Mouse (Mus musculus) stomach, postnatal 0 days (tissue): ENCODE measurements at regions not wholly inside any gene's neighbourhood (a gene's known extent, or its start where the extent isn't known, plus 50 kb on each side); places are given as distances from the start of the nearest gene placed in this dataset.

ENCODE experiments used
- CTCF ChIP-seq: IDR thresholded peaks from 2 replicates; pipeline ENCODE4 v1.5.1; 2016; ENCODE audit warnings: antibody characterized with exemption, low read depth, mild to moderate bottlenecking, moderate library complexity
- EP300 ChIP-seq: optimal IDR thresholded peaks from 2 replicates; pipeline ENCODE3; 2016; ENCODE audit warnings: antibody characterized with exemption

- TF ChIP-seq CTCF (no peak), EP300 (no peak)
These were observed 55.1 kb upstream of the Gpc1 start for GRCm38 (mm10) chr1:92776353-92776752.
